Mouse (Mus musculus): ENCODE results near the gene Slc38a3.

DNA sequence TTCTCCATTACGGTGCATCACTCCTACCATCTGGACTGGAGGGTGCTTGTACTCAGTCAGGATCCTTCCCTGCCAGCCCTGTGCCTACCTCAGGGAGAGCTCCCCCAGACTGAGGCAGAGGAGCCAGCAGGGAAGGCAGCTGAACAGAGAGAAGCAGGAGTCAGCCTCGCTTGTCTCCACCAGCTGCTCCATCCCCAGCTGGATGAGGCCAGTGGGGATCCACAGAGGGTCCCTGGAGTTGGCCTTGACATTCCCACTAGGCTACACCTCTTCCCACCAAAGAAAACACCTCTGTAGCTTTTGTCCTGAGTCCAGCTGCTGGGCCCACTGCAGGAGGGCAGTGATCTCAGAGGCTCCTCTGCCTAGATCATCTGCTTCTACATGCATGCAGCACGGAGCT is 44.4 kb downstream of the Slc38a3 start:
- TF ChIP-seq GATA1 (IDR thresholded peaks at IDR 0.05; ENCODE audit: borderline replicate concordance, low read length): no peak
- TF ChIP-seq FLI1 (IDR thresholded peaks at IDR 0.05; ENCODE audit: low read length): no peak

All from megakaryocyte, embryonic 14.5 days (primary cell).